8 mouse cellular contexts compared by ENCODE assay signal in the genomic region with DNA sequence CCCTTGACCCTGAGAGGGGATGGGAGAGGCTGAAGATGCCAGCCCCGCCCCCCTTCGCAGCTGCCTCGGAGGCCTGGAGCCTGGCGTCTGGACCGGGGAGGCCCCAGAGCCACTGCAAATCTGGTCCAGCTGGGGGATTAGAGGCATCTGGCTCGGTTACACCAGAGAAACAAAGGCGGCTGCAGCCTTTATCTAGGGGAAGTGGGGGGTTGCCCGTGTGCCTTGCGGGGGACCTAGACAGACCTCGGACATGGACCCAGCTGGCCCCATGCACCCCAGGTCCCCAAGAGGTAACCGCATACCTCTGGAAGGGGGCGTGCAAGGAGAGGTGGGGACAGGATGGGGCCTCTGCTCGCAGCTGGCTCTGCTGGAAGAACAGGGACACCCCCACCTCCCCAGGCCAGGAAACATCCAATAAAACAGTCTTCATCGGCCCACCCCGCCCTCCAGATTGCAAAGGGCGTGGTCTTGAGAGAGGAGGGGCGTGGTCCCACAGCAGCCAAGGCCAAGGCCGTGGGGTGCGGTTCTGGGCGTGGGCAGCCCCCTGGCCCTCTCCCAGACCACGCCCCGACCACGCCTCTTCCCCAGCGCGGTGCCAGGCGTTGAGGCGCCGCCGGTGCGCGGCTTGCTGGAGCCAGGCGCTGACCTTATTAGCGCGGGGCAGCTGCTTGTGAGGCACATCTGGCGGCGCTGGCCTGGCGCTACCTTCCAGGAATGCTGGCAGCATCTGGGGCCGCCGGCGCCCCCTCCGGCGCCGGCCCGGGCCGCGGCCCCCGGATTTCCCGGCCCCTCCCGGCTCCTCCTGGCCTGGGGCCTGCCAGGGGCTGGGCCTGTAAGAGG. TPM values are rescaled to one million over a fixed set of nuclear protein-coding genes. Genes with fewer than 3 reads are reported as not detected.
DNase-seq lines count a peak whose midpoint lies in the region; ATAC-seq lines count a peak whose summit lies in the region.

No protein-coding gene starts in this region.

- 1% methylated on average over 49 of the region's 49 CpGs for WGBS in liver, embryonic 13.5 days (ENCODE audit: insufficient replicate concordance)

- H3K36me3 ChIP-seq in liver, embryonic 13.5 days = no peaks in the 10 kb centered on the region

- H3K4me2 ChIP-seq in liver, embryonic 13.5 days = peak overlapping the region; percentile 91

- intact Hi-C loops in gastrocnemius, postnatal 14 days (cut with DNase I; ENCODE audit: low total_unique reads) = loop anchor here (10.0 kb wide), 1 partner anchor 91 kb away; no protein-coding TSS in a partner anchor

- peak overlapping the region; percentile 71 for H3K9ac ChIP-seq in liver, embryonic 13.5 days

- peak; percentile 70 to 76 for DNase-seq in cerebellum, postnatal 10 days
- DNase-seq in cerebellum, adult 11 months = no peak
- peak; percentile 90 for DNase-seq in gastrocnemius, postnatal 14 days
- DNase-seq in induced T-regulatory cell, adult 2 months (ENCODE audit: low read depth) = peak; percentile 86
- DNase-seq in liver, embryonic 13.5 days = peak; percentile 89
- peak; percentile 74 for DNase-seq in naive thymus-derived CD4-positive, alpha-beta T cell, adult 2 months (ENCODE audit: low read depth)
- peak; percentile 83 for DNase-seq in testis, postnatal 14 days (ENCODE audit: low spot score)

- ATAC-seq in common myeloid progenitor, adult 5-6 weeks (replicated peaks; ENCODE audit: low read depth, poor library complexity, severe bottlenecking) = peak; percentile 79
- peak; percentile 90 for ATAC-seq in liver, embryonic 13.5 days (ENCODE audit: low read depth)

- H3K27me3 ChIP-seq in liver, embryonic 13.5 days = peaks cover 48% of the 10 kb centered on the region

- H3K27ac ChIP-seq in liver, embryonic 13.5 days = peak overlapping the region; percentile 69

- peak overlapping the region; percentile 58 for H3K4me3 ChIP-seq in liver, embryonic 13.5 days (replicated peaks)

- peaks cover 39% of the 10 kb centered on the region for H3K4me1 ChIP-seq in liver, embryonic 13.5 days (replicated peaks)

- no peaks in the 10 kb centered on the region for H3K9me3 ChIP-seq in liver, embryonic 13.5 days (replicated peaks)

RNA-seq across cellular contexts. Expression of a gene that starts 48.0 kb away (rescaled TPM):
- total RNA-seq in common myeloid progenitor, adult 5-6 weeks (2017) = 30.5 and 46.6 TPM in 2 replicates
- total RNA-seq in gastrocnemius, postnatal 14 days (2021) = 10 to 100 TPM; 22.7 to 28.7 TPM
- 8.3 and 9.6 TPM in 2 replicates for polyA plus RNA-seq in liver, embryonic 13.5 days (2015; fragmentation: Nextera tagmentation; extraction: Ambion mirVana)
